In genomic region chr3:16043315-16043714, GRCm38 (mm10) we compare ENCODE assay signal across 10 mouse cellular contexts. TPM values are rescaled to one million over a fixed set of nuclear protein-coding genes. Genes with fewer than 3 reads are reported as not detected.
DNase-seq lines count a peak whose midpoint lies in the region; ATAC-seq and TF ChIP-seq lines count a peak whose summit lies in the region.
"Had no signal": no experiment of that assay in that cellular context is flagged by ENCODE, and none has a peak within 500 bp of the region (broad histone marks: within the 10 kb centered on the region; RNA-seq: fewer than 3 reads in every experiment).

No protein-coding gene starts in this region.

- TF ChIP-seq EP300 in stomach, postnatal 0 days (optimal IDR thresholded peaks at IDR 0.05) = no peak

- in situ Hi-C loops in Patski (cut with MboI; ENCODE audit: low pct_unique_long_range_greater_than_20kb) = loop anchor here (25.0 kb wide), 3 partner anchors 781 to 1356 kb away; partner anchors contain the start of gene Car3

- H3K4me2 ChIP-seq in stomach, postnatal 0 days (replicated peaks; ENCODE audit: low read depth) = no peak overlapping the region
- H3K4me2 ChIP-seq: embryonic facial prominence, embryonic 12.5 days; liver, embryonic 13.5 days had no signal

- ATAC-seq in Patski = peak; percentile 96
- peak; percentile 94 for ATAC-seq in megakaryocyte progenitor cell, adult 5-6 weeks (replicated peaks; ENCODE audit: poor library complexity)
- no peak for ATAC-seq in stomach, postnatal 0 days (ENCODE audit: low FRiP score, low TSS enrichment)

- no peaks in the 10 kb centered on the region for H3K4me1 ChIP-seq in stomach, postnatal 0 days (replicated peaks; ENCODE audit: control insufficient read depth, insufficient read depth)
- H3K4me1 ChIP-seq: embryonic facial prominence, embryonic 12.5 days; liver, embryonic 13.5 days had no signal

- peak; percentile 91 for TF ChIP-seq CTCF in Patski (IDR thresholded peaks at IDR 0.05)
- TF ChIP-seq CTCF in stomach, postnatal 0 days (IDR thresholded peaks at IDR 0.05; ENCODE audit: low read depth) = peak; percentile 70

- CTCF ChIA-PET in Patski (lab: Charles Lee) = interaction anchor here (0.7 to 2.7 kb wide), 3 partner anchors 19 to 1243 kb away, joined by 3 to 14 read pairs (median 3); no protein-coding TSS in a partner anchor

- H3K27me3 ChIP-seq in Patski = peaks cover 38% of the 10 kb centered on the region
- H3K27me3 ChIP-seq in stomach, postnatal 0 days (ENCODE audit: control insufficient read depth, insufficient read depth, low read length) = no peaks in the 10 kb centered on the region
- H3K27me3 ChIP-seq: embryonic facial prominence, embryonic 12.5 days; liver, embryonic 13.5 days had no signal

- no peak overlapping the region for H3K4me3 ChIP-seq in stomach, postnatal 0 days (ENCODE audit: low read depth, low read length)
- H3K4me3 ChIP-seq: embryonic facial prominence, embryonic 12.5 days; liver, embryonic 13.5 days had no signal

- H3K36me3 ChIP-seq in stomach, postnatal 0 days (ENCODE audit: control insufficient read depth, insufficient read depth, low read length) = no peaks in the 10 kb centered on the region
- H3K36me3 ChIP-seq: embryonic facial prominence, embryonic 12.5 days; liver, embryonic 13.5 days had no signal

- POLR2A ChIA-PET in Patski (lab: Charles Lee) = no interaction called here

- no peaks in the 10 kb centered on the region for H3K9me3 ChIP-seq in stomach, postnatal 0 days (ENCODE audit: control insufficient read depth, low read length)
- H3K9me3 ChIP-seq: embryonic facial prominence, embryonic 12.5 days; liver, embryonic 13.5 days had no signal

- no peak overlapping the region for H3K27ac ChIP-seq in stomach, postnatal 0 days (replicated peaks)
- H3K27ac ChIP-seq: embryonic facial prominence, embryonic 12.5 days; liver, embryonic 13.5 days had no signal

- peak; percentile 8 to 59 for DNase-seq in layer of hippocampus, adult 18-20 months (ENCODE audit: low spot score in 2 of 2)
- DNase-seq in layer of hippocampus, adult 9-10 months (ENCODE audit: low spot score) = no peak
- DNase-seq in Patski (ENCODE audit: low read depth, low spot score) = no peak
- DNase-seq in embryo, embryonic 11 days = peak; percentile 59
- peak; percentile 2 for DNase-seq in induced T-regulatory cell, adult 2 months (ENCODE audit: low read depth)
- peak; percentile 25 for DNase-seq in stomach, postnatal 0 days (ENCODE audit: low spot score)
- DNase-seq in spleen, adult 12 weeks (ENCODE audit: low spot score) = no peak
- DNase-seq: liver, embryonic 13.5 days had no signal

- WGBS in stomach, postnatal 0 days = 8% methylated on average over 1 of the region's 1 CpGs

- no peak overlapping the region for H3K9ac ChIP-seq in stomach, postnatal 0 days (ENCODE audit: low read length)
- H3K9ac ChIP-seq: embryonic facial prominence, embryonic 12.5 days; liver, embryonic 13.5 days had no signal

RNA-seq across cellular contexts. Expression of gene Gm5150, which starts 37.1 kb away (rescaled TPM):
- not detected for total RNA-seq in layer of hippocampus, adult 18-20 months (2021)
- not detected for polyA plus RNA-seq in Patski (2021)
- total RNA-seq in megakaryocyte progenitor cell, adult 5-6 weeks (2015) = 0.71 TPM in 1 of 2 replicates, not detected in the other
- 0.33 and 0.88 TPM in 2 replicates for total RNA-seq in megakaryocyte progenitor cell, adult 5-6 weeks (2017)
- polyA plus RNA-seq in stomach, postnatal 0 days (2015; fragmentation: Nextera tagmentation; extraction: Ambion mirVana) = 0.18 and 0.25 TPM in 2 replicates
- polyA plus RNA-seq: embryonic facial prominence, embryonic 12.5 days had no signal

Comparison
In these comparisons a context has a peak if more than half of its experiments do, and no peak if none do; other contexts are left out.
1. DNase-seq: peak in layer of hippocampus, adult 18-20 months (2 of 2), embryo, embryonic 11 days (single experiment), induced T-regulatory cell, adult 2 months (single experiment) and stomach, postnatal 0 days (single experiment); none in layer of hippocampus, adult 9-10 months (single experiment), Patski (single experiment) and spleen, adult 12 weeks (single experiment).